Mouse (Mus musculus) CH12.LX (cell line): Measurements from ENCODE around the gene Abcd1.

Experiments used
- CHD2 ChIP-seq: IDR thresholded peaks from 2 replicates; pipeline ENCODE4 v1.6.1; 2011; ENCODE audit warnings: low read length, improper control_type of control experiment
- CTCF ChIP-seq, 2 experiments: IDR thresholded peaks in 1 of 2; conservative IDR thresholded peaks in 1 of 2; 2 replicates each; pipeline ENCODE4 v1.5.1; 2011 to 2012; ENCODE audit warnings: low read depth in 2 of 2, low read length in 2 of 2, improper control_type of control experiment in 1 of 2, inconsistent platforms in 1 of 2, mild to moderate bottlenecking in 1 of 2, moderate library complexity in 1 of 2
- HCFC1 ChIP-seq: IDR thresholded peaks from 2 replicates; pipeline ENCODE4 v1.6.1; 2012; ENCODE audit warnings: low read depth, mild to moderate bottlenecking, inconsistent platforms, low read length, improper control_type of control experiment
- KAT2A ChIP-seq: IDR thresholded peaks from 2 replicates; pipeline ENCODE4 v1.6.1; 2012; ENCODE audit warnings: low read length, improper control_type of control experiment, inconsistent platforms; ENCODE audit not compliant: insufficient replicate concordance
- MAFK ChIP-seq: IDR thresholded peaks from 2 replicates; pipeline ENCODE4 v1.6.1; 2011; ENCODE audit warnings: low read length, improper control_type of control experiment; ENCODE audit not compliant: insufficient replicate concordance
- MAX ChIP-seq: IDR thresholded peaks from 2 replicates; pipeline ENCODE4 v1.6.1; 2011; ENCODE audit warnings: low read length, improper control_type of control experiment
- NRF1 ChIP-seq: IDR thresholded peaks from 2 replicates; pipeline ENCODE4 v1.6.1; 2014; ENCODE audit warnings: low read depth, mild to moderate bottlenecking, inconsistent platforms, low read length, improper control_type of control experiment, moderate library complexity
- PAX5 ChIP-seq: IDR thresholded peaks from 2 replicates; pipeline ENCODE4 v1.6.1; 2012; ENCODE audit warnings: low read length, inconsistent platforms, mixed read lengths
- POLR2A ChIP-seq: IDR thresholded peaks from 2 replicates; pipeline ENCODE4 v1.6.1; 2011; ENCODE audit warnings: low read depth, mild to moderate bottlenecking, improper control_type of control experiment, low read length

- TF ChIP-seq CTCF (conservative IDR thresholded peaks at IDR 0.05 in 1 of 2, IDR thresholded peaks at IDR 0.05 in 1 of 2; ENCODE audit: low read depth in 2 of 2, low read length in 2 of 2) (no peak), KAT2A (no peak), PAX5 (no peak), POLR2A (peak; percentile 79; the same call in 1 of the 2 replicates), MAFK (no peak), MAX (peak; percentile 14; the same call in 1 of the 2 replicates), NRF1 (no peak), HCFC1 (no peak), CHD2 (no peak)
Measured at GRCm38 (mm10) chrX:73787225-73787558, 70.8 kb downstream of the Abcd1 start.
